Mouse (Mus musculus) embryonic facial prominence, embryonic 13.5 days (tissue): ENCODE data around the gene Serf1. TPM values are rescaled to one million over a fixed set of nuclear protein-coding genes. Genes with fewer than 3 reads are reported as not detected.
"Not testable (repeated sequence)": the region's sequence is repeated elsewhere in the genome, so short reads cannot be mapped to it uniquely, and the experiment has no call there.

ENCODE experiments used
- ATAC-seq: fragments of 200-750 bp; cut with Nextera tagmentation; 2 replicates; pipeline ENCODE4 v1.8.0; 2017; ENCODE audit warnings: low read depth; ENCODE audit not compliant: insufficient number of reproducible peaks, insufficient read depth, low FRiP score, low TSS enrichment
- H3K27ac ChIP-seq: fragments of 300-500 bp; sonication (generic); 2 replicates; pipeline ENCODE4 v1.5.1; 2015; ENCODE audit warnings: moderate library complexity, mild to moderate bottlenecking, inconsistent platforms
- H3K27me3 ChIP-seq: fragments of 300-500 bp; sonication (generic); 2 replicates; pipeline ENCODE4 v1.6.1; 2015; ENCODE audit warnings: mild to moderate bottlenecking, inconsistent platforms
- H3K36me3 ChIP-seq: fragments of 300-500 bp; sonication (generic); 2 replicates; pipeline ENCODE4 v1.6.1; 2015; ENCODE audit warnings: mild to moderate bottlenecking, inconsistent platforms
- H3K4me1 ChIP-seq: fragments of 300-500 bp; sonication (generic); 2 replicates; pipeline ENCODE4 v1.6.1; 2015; ENCODE audit warnings: inconsistent platforms
- H3K4me2 ChIP-seq: fragments of 300-500 bp; sonication (generic); 2 replicates; pipeline ENCODE4 v1.6.1; 2015; ENCODE audit warnings: moderate library complexity, mild to moderate bottlenecking, inconsistent platforms
- H3K4me3 ChIP-seq: fragments of 300-500 bp; sonication (generic); 2 replicates; pipeline ENCODE4 v1.5.1; 2015; ENCODE audit warnings: mild to moderate bottlenecking, inconsistent platforms
- H3K9ac ChIP-seq: fragments of 300-500 bp; sonication (generic); 2 replicates; pipeline ENCODE4 v1.6.1; 2015; ENCODE audit warnings: mild to moderate bottlenecking, inconsistent platforms
- H3K9me3 ChIP-seq: fragments of 300-500 bp; sonication (generic); 2 replicates; pipeline ENCODE4 v1.6.1; 2016; ENCODE audit warnings: inconsistent platforms
- WGBS: fragments of 180-500 bp; shearing (Covaris S2); methylation state at CpG from one replicate; pipeline ENCODE4 v1.1.7; 2015; ENCODE audit warnings: mixed read lengths; 5-methylcytosine and 5-hydroxymethylcytosine counted together
- polyA plus RNA-seq: library from polyadenylated mRNA; unstranded; fragments of >200 nt; fragmentation: Nextera tagmentation; extraction: Ambion mirVana; gene quantifications from 2 replicates; pipeline ENCODE4 v1.2.1, GENCODE M21; 2015

Gene Serf1
- polyA plus RNA-seq, 1 experiment from 2014 or later = 214 TPM

GRCm38 (mm10) chr13:100125258-100125643 is 17.4 kb downstream of the Serf1 start:
- Histone ChIP-seq H3K4me2 (peak overlapping the region; percentile 95), H3K9ac (peak overlapping the region; percentile 90), H3K27me3 (no peaks in the 10 kb centered on the region), H3K4me3 (peak overlapping the region; percentile 98), H3K27ac (no peak overlapping the region), H3K4me1 (peaks cover 10% of the 10 kb centered on the region), H3K9me3 (no peaks in the 10 kb centered on the region), H3K36me3 (peaks cover 32% of the 10 kb centered on the region)
- 1% methylated on average over 10 of the region's 10 CpGs for WGBS
- ATAC-seq = no peak

- ATAC-seq = no peak
- no peak overlapping the region for H3K9ac ChIP-seq
- H3K27ac ChIP-seq = no peak overlapping the region
- H3K27me3 ChIP-seq = no peaks in the 10 kb centered on the region
- H3K4me1 ChIP-seq = no peaks in the 10 kb centered on the region
- H3K36me3 ChIP-seq = peaks cover 21% of the 10 kb centered on the region
- no peak overlapping the region for H3K4me2 ChIP-seq
- WGBS = 83% methylated on average over 8 of the region's 8 CpGs
- no peak overlapping the region for H3K4me3 ChIP-seq
- no peaks in the 10 kb centered on the region for H3K9me3 ChIP-seq
Measured at GRCm38 (mm10) chr13:100141646-100142314, 34.0 kb downstream of the Serf1 start.

- Histone ChIP-seq H3K27ac (no peak overlapping the region), H3K4me3 (no peak overlapping the region), H3K9ac (no peak overlapping the region), H3K27me3 (no peaks in the 10 kb centered on the region), H3K4me1 (no peaks in the 10 kb centered on the region), H3K36me3 (no peaks in the 10 kb centered on the region), H3K4me2 (no peak overlapping the region), H3K9me3 (no peaks in the 10 kb centered on the region)
- 67% methylated on average over 1 of the region's 1 CpGs for WGBS
- no peak for ATAC-seq
Measured at GRCm38 (mm10) chr13:100152659-100153058, 44.8 kb downstream of the Serf1 start.

- H3K4me1 ChIP-seq = no peaks in the 10 kb centered on the region
- no peak overlapping the region for H3K27ac ChIP-seq
- ATAC-seq = no peak
- 91% methylated on average over 3 of the region's 3 CpGs for WGBS
- H3K4me3 ChIP-seq = no peak overlapping the region
- no peak overlapping the region for H3K9ac ChIP-seq
- H3K27me3 ChIP-seq = no peaks in the 10 kb centered on the region
- no peak overlapping the region for H3K4me2 ChIP-seq
- H3K36me3 ChIP-seq = no peaks in the 10 kb centered on the region
- H3K9me3 ChIP-seq = no peaks in the 10 kb centered on the region
Measured at GRCm38 (mm10) chr13:100156624-100157023, 48.8 kb downstream of the Serf1 start.

- H3K4me2 ChIP-seq, H3K36me3 ChIP-seq, H3K27me3 ChIP-seq, ATAC-seq, H3K27ac ChIP-seq, H3K4me3 ChIP-seq, H3K4me1 ChIP-seq, H3K9me3 ChIP-seq, H3K9ac ChIP-seq: not testable (repeated sequence)
- 87% methylated on average over 11 of the region's 11 CpGs for WGBS
Measured at GRCm38 (mm10) chr13:100161171-100161870, 53.5 kb downstream of the Serf1 start.

- H3K27me3 ChIP-seq, H3K4me1 ChIP-seq, H3K4me2 ChIP-seq, ATAC-seq, H3K36me3 ChIP-seq, H3K27ac ChIP-seq, H3K4me3 ChIP-seq, H3K9ac ChIP-seq, H3K9me3 ChIP-seq: not testable (repeated sequence)
Measured at GRCm38 (mm10) chr13:100162467-100162866, 54.7 kb downstream of the Serf1 start.

Other genes starting within 250 kb of the Serf1 start
- 0.69 and 0.84 TPM in 2 replicates for gene Cartpt, start 206.9 kb upstream of the Serf1 start, polyA plus RNA-seq
- gene Mccc2, start 92.4 kb upstream of the Serf1 start, polyA plus RNA-seq = 48.0 and 50.6 TPM in 2 replicates
- 34.1 and 37.7 TPM in 2 replicates for gene Bdp1, start 3.9 kb upstream of the Serf1 start, polyA plus RNA-seq
- 49.0 and 57.5 TPM in 2 replicates for gene Smn1, start 16.8 kb downstream of the Serf1 start, polyA plus RNA-seq
- 0.14 and 0.21 TPM in 2 replicates for gene Naip2, start 94.1 kb downstream of the Serf1 start, polyA plus RNA-seq
- 0.19 and 0.22 TPM in 2 replicates for gene Naip5, start 138.3 kb downstream of the Serf1 start, polyA plus RNA-seq
- 0.06 and 0.14 TPM in 2 replicates for gene Naip6, start 209.7 kb downstream of the Serf1 start, polyA plus RNA-seq